Mouse (Mus musculus): ENCODE data around the gene Mrpl24. TPM values are rescaled to one million over a fixed set of nuclear protein-coding genes. Genes with fewer than 3 reads are reported as not detected.

The Mrpl24 gene
- polyA plus RNA-seq, 1 experiment = 114 TPM

DNA sequence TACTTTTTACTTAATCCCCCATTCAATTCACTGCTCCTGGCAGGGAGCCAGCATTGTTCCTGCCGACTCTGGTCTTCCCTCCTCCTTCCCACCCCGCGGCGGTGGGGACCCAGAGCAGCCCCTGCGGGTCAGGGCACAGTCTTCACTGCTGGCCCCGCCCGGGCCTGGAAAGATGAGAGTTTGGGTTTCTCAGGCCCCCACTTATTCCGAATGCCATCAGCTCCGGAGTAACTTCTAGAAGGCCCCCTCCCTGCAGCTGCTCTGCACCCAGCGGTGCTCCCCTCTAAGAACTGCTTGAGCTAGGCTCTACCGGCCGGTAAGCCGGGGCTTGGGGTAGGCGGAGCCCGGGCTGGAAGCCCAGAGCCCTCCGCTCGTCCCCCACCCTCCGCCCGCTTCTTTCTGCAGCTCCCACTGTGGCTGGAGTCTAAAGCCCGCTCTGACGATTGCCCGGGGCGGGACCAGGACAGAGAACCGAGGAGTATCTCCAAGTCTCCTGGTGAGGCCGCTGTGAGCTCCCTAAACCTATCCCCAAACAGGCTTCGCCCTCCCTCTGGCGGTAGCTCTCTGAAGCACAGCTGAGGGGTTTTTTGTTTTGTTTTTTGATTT, 41.4 kb downstream of the Mrpl24 start:
- Histone ChIP-seq H3K27me3 (ENCODE audit: control insufficient read depth, insufficient read depth, insufficient read length) (no peaks in the 10 kb centered on the region), H3ac (ENCODE audit: control insufficient read depth, insufficient read length) (no peak overlapping the region), H3K4me2 (ENCODE audit: low read depth) (peak overlapping the region; percentile 88), H3K4me3 (peak overlapping the region; percentile 14), H3K79me2 (ENCODE audit: control insufficient read depth, insufficient read depth) (no peaks in the 10 kb centered on the region), H3K36me3 (ENCODE audit: control insufficient read depth, insufficient read depth) (no peaks in the 10 kb centered on the region)
- TF ChIP-seq E2F4 (IDR thresholded peaks at IDR 0.05; ENCODE audit: insufficient read depth) (peak; percentile 30), MYOD1 (IDR thresholded peaks at IDR 0.05; ENCODE audit: control insufficient read depth in 1 of 3, insufficient read length in 2 of 3, low read depth in 2 of 3) (no peak), MAX (IDR thresholded peaks at IDR 0.05; ENCODE audit: low read depth) (no peak), TCF12 (IDR thresholded peaks at IDR 0.05; ENCODE audit: insufficient read depth, poor library complexity, severe bottlenecking) (no peak), CEBPB (IDR thresholded peaks at IDR 0.05; ENCODE audit: insufficient read depth, poor library complexity, severe bottlenecking) (no peak), USF1 (IDR thresholded peaks at IDR 0.05; ENCODE audit: low read depth) (no peak), POLR2AphosphoS2 (IDR thresholded peaks at IDR 0.05; ENCODE audit: insufficient read length, low read depth) (no peak), SRF (IDR thresholded peaks at IDR 0.05; ENCODE audit: control insufficient read depth, insufficient read length, low read depth) (no peak), POLR2A (IDR thresholded peaks at IDR 0.05; ENCODE audit: insufficient read length, low read depth) (peak; percentile 34), REST (IDR thresholded peaks at IDR 0.05; ENCODE audit: insufficient read depth, insufficient read length) (no peak)

DNA sequence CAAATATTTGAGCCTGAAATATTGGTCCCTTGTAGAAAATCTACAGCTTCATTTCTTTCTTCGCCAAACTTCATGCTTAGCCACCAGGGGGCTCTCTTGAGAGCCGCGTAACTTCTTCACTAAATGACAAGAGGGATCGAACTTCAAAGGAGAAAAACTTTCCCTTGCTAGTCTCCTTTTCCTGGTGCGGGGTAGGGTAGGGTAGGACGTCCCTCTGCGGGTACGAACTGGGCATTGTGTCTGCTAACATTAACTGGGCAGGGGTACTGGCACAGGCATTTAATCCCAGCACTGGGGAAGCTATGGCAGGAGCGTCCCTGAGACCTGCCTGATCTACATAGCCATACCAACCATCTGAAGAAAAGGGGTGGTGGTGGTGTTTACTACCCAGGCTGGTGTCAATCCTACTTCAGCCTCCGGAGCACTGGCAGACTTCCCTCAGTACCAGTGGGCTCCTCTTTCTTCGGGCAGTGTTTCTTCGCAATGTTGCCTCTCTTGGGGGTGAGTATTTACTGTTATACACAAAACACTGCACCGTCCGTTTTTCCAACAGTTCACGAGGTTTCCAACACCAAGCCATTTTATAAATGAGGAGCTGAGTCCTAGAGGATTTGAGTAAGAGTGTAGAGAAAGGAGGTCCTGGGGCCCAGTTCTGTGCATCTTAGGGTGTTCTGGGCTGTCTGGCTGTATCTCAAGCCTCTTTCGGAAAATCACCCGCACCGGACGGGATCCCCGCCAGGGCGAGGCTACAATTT, 51.1 kb downstream of the Mrpl24 start:
- H3K27me3 ChIP-seq (ENCODE audit: control insufficient read depth, insufficient read depth, insufficient read length) = no peaks in the 10 kb centered on the region

DNA sequence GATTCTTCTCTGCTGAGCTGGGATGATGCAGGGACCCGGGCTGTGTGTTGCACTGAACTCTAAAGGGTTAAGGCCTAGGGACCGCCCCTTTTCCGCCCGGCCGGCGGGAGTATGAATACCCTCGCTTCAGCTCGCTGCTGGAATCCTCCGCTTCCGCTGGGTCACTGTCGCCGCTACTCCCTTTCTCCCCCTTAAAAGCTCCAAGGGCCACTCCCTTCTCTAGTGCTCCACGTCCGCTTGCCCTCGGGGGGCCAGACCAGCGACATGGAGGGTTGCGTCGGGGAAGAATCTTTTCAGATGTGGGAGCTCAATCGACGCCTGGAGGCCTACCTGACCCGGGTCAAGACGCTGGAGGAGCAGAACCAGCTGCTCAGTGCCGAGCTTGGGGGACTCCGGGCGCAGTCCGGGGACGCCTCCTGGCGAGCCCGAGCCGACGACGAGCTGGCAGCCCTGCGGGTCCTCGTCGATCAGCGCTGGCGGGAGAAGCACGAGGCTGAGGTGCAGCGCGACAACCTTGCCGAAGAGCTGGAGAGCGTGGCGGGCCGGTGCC, 51.7 kb downstream of the Mrpl24 start, which contains the start of gene Nes:
TSS of gene Nes (plus strand) at position 140 of the 550 bp plus-strand sequence.
- H3K27me3 ChIP-seq (ENCODE audit: control insufficient read depth, insufficient read depth, insufficient read length) = no peaks in the 10 kb centered on the region
- H3K79me2 ChIP-seq (ENCODE audit: control insufficient read depth, insufficient read depth) = peaks cover 46% of the 10 kb centered on the region
- TF ChIP-seq SRF (IDR thresholded peaks at IDR 0.05; ENCODE audit: control insufficient read depth, insufficient read length, low read depth) (no peak), MYOD1 (IDR thresholded peaks at IDR 0.05; ENCODE audit: control insufficient read depth in 1 of 3, insufficient read length in 2 of 3, low read depth in 2 of 3) (peak in 1 of 3 experiments; percentile 28), TCF3 (IDR thresholded peaks at IDR 0.05; ENCODE audit: insufficient read length, low read depth) (no peak), POLR2AphosphoS2 (IDR thresholded peaks at IDR 0.05; ENCODE audit: insufficient read length, low read depth) (peak; percentile 96), POLR2A (IDR thresholded peaks at IDR 0.05; ENCODE audit: insufficient read length, low read depth) (peak; percentile 84), CEBPB (IDR thresholded peaks at IDR 0.05; ENCODE audit: insufficient read depth, poor library complexity, severe bottlenecking) (no peak), MAX (IDR thresholded peaks at IDR 0.05; ENCODE audit: low read depth) (no peak), TCF12 (IDR thresholded peaks at IDR 0.05; ENCODE audit: insufficient read depth, poor library complexity, severe bottlenecking) (no peak), E2F4 (IDR thresholded peaks at IDR 0.05; ENCODE audit: insufficient read depth) (peak; percentile 83), USF1 (IDR thresholded peaks at IDR 0.05; ENCODE audit: low read depth) (no peak), MYOG (IDR thresholded peaks at IDR 0.05; ENCODE audit: control insufficient read depth in 1 of 3, insufficient read depth in 1 of 3, insufficient read length in 2 of 3, low read depth in 2 of 3) (peak in 1 of 3 experiments; percentile 50), REST (IDR thresholded peaks at IDR 0.05; ENCODE audit: insufficient read depth, insufficient read length) (no peak)

More for the DNA sequence above, 51.1 kb downstream of the Mrpl24 start:
- TF ChIP-seq SRF (IDR thresholded peaks at IDR 0.05; ENCODE audit: control insufficient read depth, insufficient read length, low read depth) = no peak
- no peak for TF ChIP-seq TCF12 (IDR thresholded peaks at IDR 0.05; ENCODE audit: insufficient read depth, poor library complexity, severe bottlenecking)
- no peak for TF ChIP-seq MYOG (IDR thresholded peaks at IDR 0.05; ENCODE audit: control insufficient read depth in 1 of 3, insufficient read depth in 1 of 3, insufficient read length in 2 of 3, low read depth in 2 of 3)
- Histone ChIP-seq H3K79me2 (ENCODE audit: control insufficient read depth, insufficient read depth) (peaks cover 40% of the 10 kb centered on the region), H3ac (ENCODE audit: control insufficient read depth, insufficient read length) (peak overlapping the region; percentile 98), H3K4me3 (peak overlapping the region; percentile 100), H3K36me3 (ENCODE audit: control insufficient read depth, insufficient read depth) (peaks cover 17% of the 10 kb centered on the region), H3K4me2 (ENCODE audit: low read depth) (peak overlapping the region; percentile 93)

DNA sequence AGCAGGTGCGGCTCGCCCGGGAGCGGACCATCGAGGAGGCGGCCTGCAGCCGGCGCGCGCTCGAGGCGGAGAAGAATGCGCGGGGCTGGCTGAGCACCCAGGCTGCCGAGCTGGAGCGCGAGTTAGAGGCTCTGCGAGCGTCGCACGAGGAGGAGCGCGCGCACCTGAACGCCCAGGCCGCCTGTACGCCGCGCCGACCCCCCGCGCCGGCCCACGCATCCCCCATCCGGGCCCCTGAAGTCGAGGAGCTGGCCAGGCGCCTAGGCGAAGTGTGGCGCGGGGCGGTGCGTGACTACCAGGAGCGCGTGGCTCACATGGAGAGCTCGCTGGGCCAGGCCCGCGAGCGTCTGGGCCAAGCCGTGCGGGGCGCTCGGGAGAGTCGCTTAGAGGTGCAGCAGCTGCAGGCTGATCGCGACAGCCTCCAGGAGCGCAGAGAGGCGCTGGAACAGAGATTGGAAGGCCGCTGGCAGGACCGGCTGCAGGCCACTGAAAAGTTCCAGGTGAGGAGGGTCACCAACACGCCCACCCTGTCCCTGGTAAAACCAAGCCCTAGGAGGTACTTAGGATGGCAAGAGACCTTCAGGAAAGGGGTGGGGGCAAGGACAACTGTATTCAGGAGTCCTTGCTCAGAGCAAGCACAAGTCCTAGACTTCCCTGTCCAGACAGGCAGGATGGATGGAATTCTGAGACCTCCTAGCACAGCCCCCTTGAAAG, 52.3 kb downstream of the Mrpl24 start:
- H3K4me3 ChIP-seq = peak overlapping the region; percentile 100
- H3K27me3 ChIP-seq (ENCODE audit: control insufficient read depth, insufficient read depth, insufficient read length) = no peaks in the 10 kb centered on the region
- peak overlapping the region; percentile 93 for H3K4me2 ChIP-seq (ENCODE audit: low read depth)
- no peak for TF ChIP-seq USF1 (IDR thresholded peaks at IDR 0.05; ENCODE audit: low read depth)
- TF ChIP-seq TCF12 (IDR thresholded peaks at IDR 0.05; ENCODE audit: insufficient read depth, poor library complexity, severe bottlenecking) = no peak
- no peak for TF ChIP-seq SRF (IDR thresholded peaks at IDR 0.05; ENCODE audit: control insufficient read depth, insufficient read length, low read depth)
- no peak for TF ChIP-seq REST (IDR thresholded peaks at IDR 0.05; ENCODE audit: insufficient read depth, insufficient read length)
- no peak for TF ChIP-seq MYOD1 (IDR thresholded peaks at IDR 0.05; ENCODE audit: control insufficient read depth in 1 of 3, insufficient read length in 2 of 3, low read depth in 2 of 3)
- peak; percentile 4 for TF ChIP-seq POLR2A (IDR thresholded peaks at IDR 0.05; ENCODE audit: insufficient read length, low read depth)
- peak; percentile 17 for TF ChIP-seq POLR2AphosphoS2 (IDR thresholded peaks at IDR 0.05; ENCODE audit: insufficient read length, low read depth)
- TF ChIP-seq CEBPB (IDR thresholded peaks at IDR 0.05; ENCODE audit: insufficient read depth, poor library complexity, severe bottlenecking) = no peak
- TF ChIP-seq E2F4 (IDR thresholded peaks at IDR 0.05; ENCODE audit: insufficient read depth) = no peak
- no peak for TF ChIP-seq TCF3 (IDR thresholded peaks at IDR 0.05; ENCODE audit: insufficient read length, low read depth)
- TF ChIP-seq MYOG (IDR thresholded peaks at IDR 0.05; ENCODE audit: control insufficient read depth in 1 of 3, insufficient read depth in 1 of 3, insufficient read length in 2 of 3, low read depth in 2 of 3) = peak in 1 of 3 experiments; percentile 18
- peaks cover 49% of the 10 kb centered on the region for H3K79me2 ChIP-seq (ENCODE audit: control insufficient read depth, insufficient read depth)
- H3ac ChIP-seq (ENCODE audit: control insufficient read depth, insufficient read length) = peak overlapping the region; percentile 98
- peaks cover 30% of the 10 kb centered on the region for H3K36me3 ChIP-seq (ENCODE audit: control insufficient read depth, insufficient read depth)

More for the DNA sequence above, 51.7 kb downstream of the Mrpl24 start, which contains the start of gene Nes:
- Histone ChIP-seq H3K4me2 (ENCODE audit: low read depth) (peak within 1 kb of the TSS; percentile 93), H3ac (ENCODE audit: control insufficient read depth, insufficient read length) (peak within 1 kb of the TSS; percentile 98), H3K36me3 (ENCODE audit: control insufficient read depth, insufficient read depth) (peaks cover 23% of the 10 kb centered on the region), H3K4me3 (peak within 1 kb of the TSS; percentile 100)

All from myocyte (in vitro differentiated cells).